Mouse (Mus musculus): ENCODE data around the gene Zfpm1.

The Zfpm1 gene

DNA sequence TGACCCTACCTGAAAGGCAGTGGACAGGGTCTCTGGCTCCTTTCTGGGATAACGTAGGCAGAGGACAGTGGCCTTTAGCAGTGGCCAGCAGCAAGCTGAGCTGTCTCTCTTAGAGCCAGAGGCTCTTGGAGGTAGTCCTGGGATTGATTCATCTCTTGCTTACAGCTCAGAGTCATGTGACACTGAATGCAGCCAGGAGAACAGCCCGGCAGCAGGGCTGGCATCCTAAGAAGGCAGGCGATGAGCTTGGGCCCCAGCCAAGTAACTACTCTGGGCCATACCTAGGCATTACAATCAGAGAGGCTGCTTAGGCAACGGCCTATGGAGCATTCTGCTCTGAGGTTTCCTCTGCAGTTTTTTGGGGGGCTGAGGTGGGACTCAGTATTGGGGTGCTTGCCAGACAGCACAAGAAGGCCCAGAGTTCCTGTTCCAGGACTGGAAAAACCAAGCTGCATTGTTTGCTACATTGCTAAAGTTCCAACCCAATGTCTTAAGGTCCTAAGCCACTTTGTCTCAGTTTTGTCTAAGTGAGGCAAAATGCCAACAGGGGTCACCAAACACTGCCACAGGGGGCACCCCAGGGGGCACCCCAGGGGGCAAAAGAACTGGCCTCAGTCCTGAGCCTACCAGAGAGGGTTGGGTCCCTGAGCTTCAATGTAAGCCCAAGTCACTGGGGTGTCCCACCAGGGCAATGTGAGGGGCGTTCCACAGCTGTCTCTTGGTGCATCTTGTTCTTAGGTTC lies 66.0 kb downstream of the Zfpm1 start:
- no peak for DNase-seq (ENCODE audit: low spot score)

- no peak for DNase-seq (ENCODE audit: low spot score)
These were observed 67.7 kb downstream of the Zfpm1 start for GRCm38 (mm10) chr8:122349357-122350297.

- no peak for DNase-seq (ENCODE audit: low spot score)
These were observed 68.6 kb downstream of the Zfpm1 start for GRCm38 (mm10) chr8:122350309-122351089.

- no peak for DNase-seq (ENCODE audit: low spot score)
These were observed 72.2 kb downstream of the Zfpm1 start for GRCm38 (mm10) chr8:122354157-122354556.

- DNase-seq (ENCODE audit: low spot score), result no peak
These were observed 74.0 kb downstream of the Zfpm1 start for GRCm38 (mm10) chr8:122355642-122356606.

DNA sequence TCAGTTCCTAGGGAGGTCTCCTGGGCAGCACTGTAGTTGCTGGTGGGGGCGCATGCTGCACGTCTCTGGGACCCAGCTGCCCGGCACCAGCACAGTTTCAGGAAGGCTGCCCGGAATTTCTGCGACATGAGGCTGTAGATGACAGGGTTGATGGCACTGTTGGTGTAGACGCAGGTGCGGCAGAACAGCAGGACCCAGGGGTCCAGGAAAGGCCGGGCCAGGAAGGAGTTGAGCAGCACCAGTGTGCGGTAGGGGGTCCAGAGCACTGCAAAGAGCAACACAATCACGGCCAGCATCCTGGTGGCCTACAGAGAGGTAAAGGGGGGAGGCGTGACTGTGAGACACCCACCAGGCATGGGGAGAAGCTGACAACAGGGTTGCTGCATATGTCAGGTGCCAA lies 75.3 kb downstream of the Zfpm1 start:
- DNase-seq (ENCODE audit: low spot score), result no peak

- no peak for DNase-seq (ENCODE audit: low spot score)
These were observed 75.7 kb downstream of the Zfpm1 start for GRCm38 (mm10) chr8:122357641-122358040.

- no peak for DNase-seq (ENCODE audit: low spot score)
These were observed 77.3 kb downstream of the Zfpm1 start for GRCm38 (mm10) chr8:122359111-122359775.

DNA sequence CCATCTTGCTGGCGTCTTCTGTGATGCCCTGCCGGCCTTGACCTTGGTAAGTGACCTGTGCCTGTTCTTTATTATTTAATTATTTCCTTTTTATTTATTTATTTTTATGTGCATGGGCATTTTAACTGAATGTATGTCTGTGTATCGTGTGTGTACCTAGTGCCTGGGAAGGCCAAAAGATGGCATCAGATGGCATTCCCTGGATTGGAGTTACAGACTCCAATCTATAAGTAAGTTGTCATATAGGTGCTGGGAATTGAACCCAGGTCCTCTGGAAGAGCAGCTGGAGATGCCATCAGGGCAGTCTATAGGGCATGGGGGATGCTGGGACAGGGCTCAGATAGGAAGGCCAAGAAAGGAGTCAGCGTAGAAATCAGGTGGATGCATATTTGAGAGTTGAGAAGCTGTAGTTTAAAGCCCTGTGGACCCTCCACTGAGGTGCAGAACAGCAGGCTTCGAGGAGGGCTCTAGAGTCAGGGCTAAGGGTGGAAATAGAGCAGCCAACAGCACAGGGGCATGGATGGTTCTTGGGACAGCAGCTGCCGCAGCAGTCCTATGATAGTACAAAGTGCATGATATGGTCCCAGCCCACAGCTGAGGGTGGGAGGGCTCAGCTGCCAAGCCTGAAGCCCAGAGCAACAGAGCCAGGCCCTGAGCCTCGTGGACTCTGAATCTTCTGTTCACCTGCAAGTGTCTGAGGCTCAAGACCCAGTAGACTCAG lies 78.9 kb downstream of the Zfpm1 start, which contains the start of gene Trhr2:
Gene Trhr2, minus strand, starts transcription at position 51 of the 721 bp plus-strand sequence.
- DNase-seq (ENCODE audit: low spot score), result no peak

GRCm38 (mm10) chr8:122362271-122362670 lies 80.3 kb downstream of the Zfpm1 start:
- DNase-seq (ENCODE audit: low spot score), result no peak

DNA sequence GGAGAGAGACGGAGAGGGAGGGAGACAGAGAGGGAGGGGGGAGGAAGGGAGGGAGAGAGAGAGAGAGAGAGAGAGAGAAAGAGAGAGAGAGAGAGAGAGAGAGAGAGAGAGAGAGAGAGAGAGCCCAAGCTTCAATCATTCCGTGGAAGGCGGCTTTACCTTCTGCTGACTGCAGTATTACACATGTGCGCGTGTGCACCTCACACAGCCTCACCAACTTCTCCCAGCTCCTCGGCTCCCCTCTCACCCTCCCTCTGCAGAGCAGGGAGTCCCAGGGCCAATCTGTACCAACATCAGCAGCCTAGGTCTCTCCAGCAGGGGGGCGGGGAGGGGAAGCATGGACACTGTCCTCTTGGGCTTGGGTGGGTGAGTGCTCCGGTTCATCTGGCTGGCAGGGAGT lies 81.0 kb downstream of the Zfpm1 start:
- DNase-seq (ENCODE audit: low spot score), result no peak

- no peak for DNase-seq (ENCODE audit: low spot score)
These were observed 86.6 kb downstream of the Zfpm1 start for GRCm38 (mm10) chr8:122368494-122368893.

- peak; percentile 20 for DNase-seq (ENCODE audit: low spot score)
These were observed 87.7 kb downstream of the Zfpm1 start for GRCm38 (mm10) chr8:122369665-122370064.

DNA sequence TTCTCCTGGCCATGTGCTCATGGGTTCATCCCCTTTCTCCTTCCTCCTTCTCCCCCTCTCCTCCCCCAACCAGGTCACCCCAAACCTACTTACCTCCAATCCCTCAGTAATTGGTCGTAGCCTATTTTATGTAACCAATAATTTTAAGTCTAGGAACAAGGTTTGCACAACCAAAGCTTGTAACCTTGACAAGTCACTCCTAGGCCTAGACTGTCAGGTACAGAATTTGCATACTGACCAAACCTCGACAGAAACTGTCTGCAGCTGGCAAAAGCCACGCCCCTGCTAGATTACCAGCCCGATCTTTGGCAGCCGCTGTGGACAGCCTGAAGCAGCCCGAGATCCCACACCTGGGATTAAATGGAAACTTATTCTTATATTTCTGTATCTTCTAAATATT lies 89.8 kb downstream of the Zfpm1 start:
- no peak for DNase-seq (ENCODE audit: low spot score)

DNA sequence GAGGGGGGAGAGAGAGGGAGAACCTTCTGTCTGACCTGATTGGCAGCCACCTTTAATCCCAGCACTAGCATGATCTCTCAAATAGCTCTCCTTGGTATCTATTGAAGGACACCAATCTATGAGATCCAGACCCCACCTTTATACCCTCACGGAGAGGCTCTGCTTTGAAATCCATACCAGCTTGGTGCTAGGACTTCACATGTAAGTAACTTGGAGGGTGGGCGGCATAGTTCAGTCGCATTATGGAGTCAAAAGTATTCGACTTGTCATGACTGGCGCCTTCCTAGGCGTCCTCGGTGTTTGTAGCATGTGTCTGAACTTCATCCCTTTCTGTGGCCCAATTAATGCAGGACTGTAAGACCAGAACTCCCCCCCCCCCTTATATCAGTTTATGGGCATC lies 93.4 kb downstream of the Zfpm1 start:
- DNase-seq (ENCODE audit: low spot score), result no peak

DNA sequence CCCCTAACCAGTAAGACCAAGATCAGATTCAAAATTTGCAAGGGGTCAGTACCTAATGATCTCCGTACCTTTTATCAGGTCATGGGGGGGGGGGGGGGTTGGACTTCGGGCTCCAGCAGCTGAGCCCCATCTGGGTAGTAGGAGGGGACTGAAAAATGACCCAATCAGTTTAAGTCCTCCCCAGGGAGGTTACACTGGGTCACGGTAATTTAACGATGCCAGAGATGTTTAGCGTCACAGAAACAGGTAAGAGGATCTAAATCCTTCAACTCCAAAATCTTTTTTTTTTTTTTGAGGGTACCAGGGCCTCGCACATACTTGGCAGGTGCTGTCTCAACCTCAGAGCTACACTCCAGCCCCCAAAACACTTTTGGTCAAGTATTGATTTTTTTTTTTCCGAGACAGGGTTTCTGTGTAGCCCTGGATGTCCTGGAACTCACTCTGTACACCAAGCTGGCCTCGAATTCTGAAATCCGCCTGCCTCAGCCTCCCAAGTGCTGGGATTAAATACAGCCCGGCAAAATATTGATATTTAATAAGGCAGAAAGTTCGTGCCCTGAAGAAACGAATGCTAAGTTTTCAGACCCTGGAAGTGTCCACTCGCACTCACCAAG lies 93.9 kb downstream of the Zfpm1 start:
- DNase-seq (ENCODE audit: low spot score), result no peak

DNA sequence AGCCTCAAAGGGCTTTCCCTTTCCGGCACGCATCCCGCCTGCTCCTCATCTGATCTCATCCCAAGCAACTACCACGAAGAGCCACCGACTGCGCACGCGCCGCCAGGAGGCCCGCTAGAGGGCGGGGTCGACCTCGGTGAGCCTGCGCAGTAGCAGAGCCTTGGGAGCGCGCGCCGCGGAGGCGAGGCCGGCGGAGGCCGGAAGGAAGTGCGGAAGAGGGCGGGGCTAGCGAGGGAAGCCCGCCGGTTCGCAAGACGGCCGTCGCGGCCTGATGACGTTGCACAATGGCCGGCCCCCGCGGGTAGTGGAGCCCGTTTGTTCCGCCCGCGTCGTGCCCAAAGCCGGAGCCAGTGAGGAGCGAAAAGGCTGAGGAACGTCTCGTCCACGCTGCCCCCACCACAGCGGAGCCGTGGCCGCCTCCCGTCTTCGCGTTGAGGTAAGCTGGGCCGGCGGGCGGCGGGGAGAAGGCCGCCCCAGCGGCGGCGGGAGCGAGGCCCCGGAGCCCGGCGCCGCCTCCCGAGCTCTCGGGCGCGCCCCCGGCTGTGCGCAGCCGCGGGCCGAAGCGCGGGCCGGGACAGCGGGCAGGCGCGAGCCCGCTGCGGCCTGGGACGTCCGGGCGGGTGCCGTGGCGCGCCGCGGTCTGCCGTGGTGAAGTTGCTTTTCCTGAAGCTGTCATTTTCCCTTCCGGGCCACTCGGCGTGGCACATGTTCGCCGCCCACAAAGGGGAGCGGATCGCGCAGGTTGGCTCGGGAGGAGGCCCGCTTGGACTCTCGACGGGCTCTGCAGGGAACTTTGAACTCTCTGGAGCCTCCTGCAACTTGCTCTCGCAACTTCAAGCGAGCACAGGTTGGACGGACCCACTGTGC lies 94.7 kb downstream of the Zfpm1 start, which contains the start of gene Zc3h18:
Gene Zc3h18, plus strand, starts transcription at position 245 of the 867 bp plus-strand sequence.
- peak; percentile 99 for DNase-seq (ENCODE audit: low spot score)

DNA sequence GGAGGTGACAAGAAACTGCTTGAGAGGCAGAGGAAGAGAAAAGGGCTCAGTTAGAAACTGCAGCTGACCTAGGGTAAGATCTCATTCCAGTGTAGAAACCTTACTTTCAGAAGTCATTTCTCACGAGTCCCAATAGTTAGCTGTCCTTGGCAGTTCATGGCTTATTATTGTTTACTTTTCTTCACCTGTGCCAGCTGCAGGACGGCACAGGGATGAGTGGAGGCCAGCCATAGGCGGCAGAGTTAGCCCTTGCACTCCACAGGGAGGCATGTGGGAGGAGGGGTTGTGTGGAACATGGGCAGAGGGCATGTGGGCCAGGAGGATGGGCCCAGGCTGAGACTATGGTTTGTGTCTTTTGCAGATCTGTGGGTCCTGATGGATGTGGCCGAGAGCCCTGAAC lies 101.1 kb downstream of the Zfpm1 start:
- DNase-seq (ENCODE audit: low spot score), result no peak

Data from T-cell, adult 2 months (primary cell).